12 mouse cellular contexts compared by ENCODE assay signal in genomic region chr13:51911296-51911998, GRCm38 (mm10).
DNase-seq lines count a peak whose midpoint lies in the region; ATAC-seq and TF ChIP-seq lines count a peak whose summit lies in the region.
"Had no signal": no experiment of that assay in that cellular context is flagged by ENCODE, and none has a peak within 500 bp of the region (broad histone marks: within the 10 kb centered on the region; RNA-seq: fewer than 3 reads in every experiment).

No protein-coding gene starts in this region.

- peak; percentile 90 for ATAC-seq in lung, postnatal 0 days
- ATAC-seq in forebrain, postnatal 0 days = no peak

- no peak for TF ChIP-seq CTCF in kidney, adult 2 months (conservative IDR thresholded peaks at IDR 0.05; ENCODE audit: insufficient read depth, insufficient read length, low read depth, low read length)
- no peak for TF ChIP-seq CTCF in lung, postnatal 0 days (IDR thresholded peaks at IDR 0.05)
- no peak for TF ChIP-seq CTCF in forebrain, postnatal 0 days (IDR thresholded peaks at IDR 0.05; ENCODE audit: low read depth)

- no peaks in the 10 kb centered on the region for H3K9me3 ChIP-seq in lung, postnatal 0 days (ENCODE audit: low read length)
- H3K9me3 ChIP-seq in forebrain, postnatal 0 days (ENCODE audit: low read length) = no peaks in the 10 kb centered on the region
- H3K9me3 ChIP-seq: limb, embryonic 13.5 days had no signal

- TF ChIP-seq POLR2A in kidney, adult 2 months (IDR thresholded peaks at IDR 0.05; ENCODE audit: low read depth, low read length) = no peak

- no peak overlapping the region for H3K9ac ChIP-seq in lung, postnatal 0 days (replicated peaks; ENCODE audit: low read depth)
- H3K9ac ChIP-seq in forebrain, postnatal 0 days = no peak overlapping the region
- H3K9ac ChIP-seq: limb, embryonic 13.5 days had no signal

- no peak overlapping the region for H3K4me3 ChIP-seq in kidney, adult 2 months (ENCODE audit: insufficient read depth, low read depth, low read length)
- no peak overlapping the region for H3K4me3 ChIP-seq in lung, postnatal 0 days (ENCODE audit: low read depth, low read length)
- H3K4me3 ChIP-seq in forebrain, postnatal 0 days (ENCODE audit: low read depth, low read length) = no peak overlapping the region
- H3K4me3 ChIP-seq: erythroblast, embryonic 14.5 days; limb, embryonic 13.5 days had no signal

- H3K4me2 ChIP-seq in lung, postnatal 0 days (replicated peaks; ENCODE audit: low read depth, low read length) = no peak overlapping the region
- H3K4me2 ChIP-seq in forebrain, postnatal 0 days (ENCODE audit: low read depth) = no peak overlapping the region
- H3K4me2 ChIP-seq: limb, embryonic 13.5 days had no signal

- 52% methylated on average over 17 of the region's 17 CpGs for WGBS in kidney, adult 2 months
- 22% methylated on average over 17 of the region's 17 CpGs for WGBS in large intestine, adult 2 months
- 33% methylated on average over 17 of the region's 17 CpGs for WGBS in lung, postnatal 0 days
- 71% methylated on average over 17 of the region's 17 CpGs for WGBS in forebrain, postnatal 0 days

- H3K27me3 ChIP-seq in kidney, adult 2 months (replicated peaks; ENCODE audit: control insufficient read depth, insufficient read depth, low read length) = no peaks in the 10 kb centered on the region
- H3K27me3 ChIP-seq in lung, postnatal 0 days (replicated peaks; ENCODE audit: insufficient read depth, low read length) = no peaks in the 10 kb centered on the region
- no peaks in the 10 kb centered on the region for H3K27me3 ChIP-seq in forebrain, postnatal 0 days (ENCODE audit: insufficient read depth, low read length)

- peak; percentile 49 for DNase-seq in kidney, adult 2 months
- no peak for DNase-seq in kidney, postnatal 4 days
- peak; percentile 32 for DNase-seq in large intestine, adult 2 months (ENCODE audit: low read depth, low spot score)
- peak; percentile 89 for DNase-seq in lung, postnatal 0 days (ENCODE audit: low spot score)
- DNase-seq in thymus, postnatal 14 days = peak; percentile 67
- no peak for DNase-seq in urinary bladder, adult 2 months (ENCODE audit: low spot score)
- no peak for DNase-seq in forebrain, postnatal 0 days
- DNase-seq in cerebellum, adult 18-20 months = no peak
- DNase-seq: gastrocnemius, postnatal 14 days; right cerebral cortex, adult 18-20 months had no signal

- no peaks in the 10 kb centered on the region for H3K36me3 ChIP-seq in kidney, adult 2 months (ENCODE audit: control insufficient read depth, insufficient read depth, low read length)
- no peaks in the 10 kb centered on the region for H3K36me3 ChIP-seq in lung, postnatal 0 days (ENCODE audit: insufficient read depth, low read length)
- H3K36me3 ChIP-seq in forebrain, postnatal 0 days (ENCODE audit: insufficient read depth) = no peaks in the 10 kb centered on the region
- H3K36me3 ChIP-seq: limb, embryonic 13.5 days had no signal

- no peak overlapping the region; the same call in 1 of the 2 replicates for H3K27ac ChIP-seq in kidney, adult 2 months (ENCODE audit: insufficient read depth, low read depth, low read length)
- H3K27ac ChIP-seq in lung, postnatal 0 days (ENCODE audit: low read length) = peak overlapping the region; percentile 33
- no peak overlapping the region for H3K27ac ChIP-seq in forebrain, postnatal 0 days (ENCODE audit: low read depth, low read length)
- H3K27ac ChIP-seq: limb, embryonic 13.5 days had no signal

- peak; percentile 95 for TF ChIP-seq EP300 in lung, postnatal 0 days (IDR thresholded peaks at IDR 0.05)

- H3K4me1 ChIP-seq in kidney, adult 2 months (ENCODE audit: control insufficient read depth, insufficient read depth, low read length) = peaks cover 23% of the 10 kb centered on the region
- no peaks in the 10 kb centered on the region for H3K4me1 ChIP-seq in lung, postnatal 0 days (ENCODE audit: insufficient read depth, low read depth, low read length)
- H3K4me1 ChIP-seq in forebrain, postnatal 0 days (ENCODE audit: insufficient read depth) = no peaks in the 10 kb centered on the region

Comparison
In these comparisons a context has a peak if more than half of its experiments do, and no peak if none do; other contexts are left out.
1. DNase-seq: peak in kidney, adult 2 months (single experiment), large intestine, adult 2 months (single experiment), lung, postnatal 0 days (single experiment) and thymus, postnatal 14 days (single experiment); none in kidney, postnatal 4 days (0 of 2), urinary bladder, adult 2 months (single experiment), forebrain, postnatal 0 days (single experiment) and cerebellum, adult 18-20 months (0 of 2).